In the genomic region with DNA sequence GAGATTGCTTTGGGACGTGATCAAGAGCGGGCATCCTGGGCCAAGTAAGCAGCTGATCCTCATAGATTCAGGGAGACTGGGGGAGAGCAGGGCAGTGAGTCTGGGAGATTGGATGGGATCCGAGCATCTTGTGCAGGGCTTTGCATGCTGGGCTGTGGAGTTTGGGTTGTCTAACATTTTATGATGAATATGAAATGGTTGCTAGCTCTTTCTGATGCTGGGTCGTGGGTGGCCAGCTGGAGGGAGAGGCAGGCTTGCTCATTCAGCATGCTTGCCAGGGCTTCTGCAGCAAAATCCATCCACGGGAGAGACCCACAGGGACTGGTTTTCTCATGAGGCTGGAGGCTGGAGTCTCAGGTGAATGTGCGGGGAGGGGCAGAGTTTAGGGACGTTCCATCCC, we compare ENCODE assay signal across 12 mouse cellular contexts. TPM values are rescaled to one million over a fixed set of nuclear protein-coding genes. Genes with fewer than 3 reads are reported as not detected.
A peak's percentile ranks its signal among the peaks of the same experiment; 100 is the strongest.
DNase-seq lines count a peak whose midpoint lies in the region; ATAC-seq lines count a peak whose summit lies in the region.
"Had no signal": no experiment of that assay in that cellular context is flagged by ENCODE, and none has a peak within 500 bp of the region (broad histone marks: within the 10 kb centered on the region; RNA-seq: fewer than 3 reads in every experiment).

No protein-coding gene starts in this region.

- H3K9ac ChIP-seq in limb, embryonic 12.5 days (replicated peaks), result 0 out of 2 replicates have a peak overlapping the region, but pooled peaks have one; percentile 14
- H3K9ac ChIP-seq: hindbrain, embryonic 13.5 days had no signal

- WGBS in limb, embryonic 12.5 days, result 78% methylated on average over 7 of the region's 7 CpGs
- WGBS in limb, embryonic 10.5 days, result 82% methylated on average over 7 of the region's 7 CpGs

- H3K36me3 ChIP-seq in limb, embryonic 12.5 days, result no peaks in the 10 kb centered on the region
- no peaks in the 10 kb centered on the region for H3K36me3 ChIP-seq in limb, embryonic 10.5 days
- H3K36me3 ChIP-seq: hindbrain, embryonic 13.5 days had no signal

- H3K27ac ChIP-seq in limb, embryonic 12.5 days, result no peak overlapping the region
- H3K27ac ChIP-seq in limb, embryonic 10.5 days, result no peak overlapping the region
- H3K27ac ChIP-seq: hindbrain, embryonic 13.5 days had no signal

- peaks cover 13% of the 10 kb centered on the region for H3K4me1 ChIP-seq in limb, embryonic 12.5 days (replicated peaks)
- peaks cover 18% of the 10 kb centered on the region for H3K4me1 ChIP-seq in limb, embryonic 10.5 days

- DNase-seq in frontal cortex, postnatal 10 days (ENCODE audit: low spot score in 2 of 2), result no peak
- no peak for DNase-seq in limb, embryonic 10.5 days (ENCODE audit: low spot score)
- DNase-seq in left cerebral cortex, adult 9 months (ENCODE audit: low spot score in 2 of 2), result peak; percentile 30 to 69
- peak; percentile 62 to 74 for DNase-seq in right cerebral cortex, postnatal 10 days (ENCODE audit: low spot score in 2 of 2)
- no peak for DNase-seq in adrenal gland, adult (ENCODE audit: inconsistent age in 2 of 2, low spot score in 1 of 2)
- DNase-seq in urinary bladder, postnatal 36 days (ENCODE audit: low spot score in 2 of 2), result no peak
- DNase-seq: B cell, adult 2 months; cerebellum, postnatal 36 days; thymus, adult 2 months had no signal

- H3K9me3 ChIP-seq in limb, embryonic 12.5 days, result no peaks in the 10 kb centered on the region
- no peaks in the 10 kb centered on the region for H3K9me3 ChIP-seq in limb, embryonic 10.5 days (replicated peaks)
- H3K9me3 ChIP-seq: hindbrain, embryonic 13.5 days had no signal

- ATAC-seq in frontal cortex, adult (ENCODE audit: low TSS enrichment), result peak; percentile 63
- no peak for ATAC-seq in limb, embryonic 12.5 days (ENCODE audit: insufficient number of reproducible peaks, insufficient read depth, low FRiP score, low TSS enrichment, low read depth)

- H3K4me2 ChIP-seq in limb, embryonic 12.5 days, result no peak overlapping the region
- H3K4me2 ChIP-seq: hindbrain, embryonic 13.5 days had no signal

- H3K27me3 ChIP-seq in limb, embryonic 12.5 days, result no peaks in the 10 kb centered on the region
- no peaks in the 10 kb centered on the region for H3K27me3 ChIP-seq in limb, embryonic 10.5 days (ENCODE audit: low read depth, poor library complexity, severe bottlenecking)
- H3K27me3 ChIP-seq: hindbrain, embryonic 13.5 days had no signal

- no peak overlapping the region for H3K4me3 ChIP-seq in limb, embryonic 12.5 days (replicated peaks)
- no peak overlapping the region for H3K4me3 ChIP-seq in limb, embryonic 10.5 days
- H3K4me3 ChIP-seq: hindbrain, embryonic 13.5 days had no signal

RNA-seq across cellular contexts. Expression of a gene that starts 2.6 kb away (rescaled TPM):
- polyA plus RNA-seq in limb, embryonic 12.5 days (2016; fragmentation: Nextera tagmentation; extraction: Ambion mirVana), result 11.1 and 12.0 TPM in 2 replicates
- 8.3 and 10.0 TPM in 2 replicates for polyA plus RNA-seq in limb, embryonic 10.5 days (2016; fragmentation: Nextera tagmentation; extraction: Ambion mirVana)

RNA-seq across cellular contexts. Expression of a gene that starts 16.5 kb away (rescaled TPM):
- 0.50 and 0.56 TPM in 2 replicates for polyA plus RNA-seq in limb, embryonic 12.5 days (2016; fragmentation: Nextera tagmentation; extraction: Ambion mirVana)
- polyA plus RNA-seq in limb, embryonic 10.5 days (2016; fragmentation: Nextera tagmentation; extraction: Ambion mirVana), result 0.25 and 0.76 TPM in 2 replicates

RNA-seq across cellular contexts. Expression of a gene that starts 34.5 kb away (rescaled TPM):
- polyA plus RNA-seq in limb, embryonic 12.5 days (2016; fragmentation: Nextera tagmentation; extraction: Ambion mirVana), result 94.7 and 114 TPM in 2 replicates
- polyA plus RNA-seq in limb, embryonic 10.5 days (2016; fragmentation: Nextera tagmentation; extraction: Ambion mirVana), result 92.5 and 101 TPM in 2 replicates

RNA-seq across cellular contexts. Expression of a gene that starts 35.3 kb away (rescaled TPM):
- 2.8 and 2.9 TPM in 2 replicates for polyA plus RNA-seq in limb, embryonic 12.5 days (2016; fragmentation: Nextera tagmentation; extraction: Ambion mirVana)
- polyA plus RNA-seq in limb, embryonic 10.5 days (2016; fragmentation: Nextera tagmentation; extraction: Ambion mirVana), result 0.29 and 0.61 TPM in 2 replicates

RNA-seq across cellular contexts. Expression of a gene that starts 42.9 kb away (rescaled TPM):
- polyA plus RNA-seq in limb, embryonic 12.5 days (2016; fragmentation: Nextera tagmentation; extraction: Ambion mirVana), result 2.9 and 3.2 TPM in 2 replicates
- polyA plus RNA-seq in limb, embryonic 10.5 days (2016; fragmentation: Nextera tagmentation; extraction: Ambion mirVana), result 0.34 and 0.68 TPM in 2 replicates

Comparison
In these comparisons a context has a peak if more than half of its experiments do, and no peak if none do; other contexts are left out.
1. DNase-seq: peak in left cerebral cortex, adult 9 months (2 of 2) and right cerebral cortex, postnatal 10 days (2 of 2); none in frontal cortex, postnatal 10 days (0 of 2), limb, embryonic 10.5 days (single experiment), adrenal gland, adult (0 of 2) and urinary bladder, postnatal 36 days (0 of 2).